Mouse (Mus musculus) stomach, embryonic 16.5 days (tissue): ENCODE data around the gene Bscl2. TPM values are rescaled to one million over a fixed set of nuclear protein-coding genes. Genes with fewer than 3 reads are reported as not detected.

ENCODE experiments used
- ATAC-seq: fragments of 200-750 bp; cut with Nextera tagmentation; 2 replicates; pipeline ENCODE4 v1.8.0; 2017; ENCODE audit warnings: moderate number of reproducible peaks, moderate TSS enrichment; ENCODE audit not compliant: insufficient read depth, low FRiP score
- H3K27ac ChIP-seq: fragments of 300-500 bp; sonication (generic); 2 replicates; pipeline ENCODE4 v1.5.1; 2014; ENCODE audit warnings: low read length
- H3K27me3 ChIP-seq: fragments of 300-500 bp; sonication (generic); 2 replicates; pipeline ENCODE4 v1.6.1; 2014; ENCODE audit warnings: low read length, control low read depth, mixed read lengths; ENCODE audit not compliant: control insufficient read depth, insufficient read depth
- H3K36me3 ChIP-seq: fragments of 300-500 bp; sonication (generic); 2 replicates; pipeline ENCODE4 v1.6.1; 2014; ENCODE audit warnings: low read length; ENCODE audit not compliant: control insufficient read depth, insufficient read depth
- H3K4me1 ChIP-seq: fragments of 300-500 bp; sonication (generic); 2 replicates; pipeline ENCODE4 v1.6.1; 2014; ENCODE audit warnings: low read length, control low read depth, mixed read lengths; ENCODE audit not compliant: control insufficient read depth, insufficient read depth
- H3K4me2 ChIP-seq: fragments of 300-500 bp; sonication (generic); 2 replicates; pipeline ENCODE4 v1.6.1; 2014; ENCODE audit warnings: low read depth, low read length, mixed read lengths
- H3K4me3 ChIP-seq: fragments of 300-500 bp; sonication (generic); replicated peaks from 2 replicates; pipeline ENCODE4 v1.5.1; 2014; ENCODE audit warnings: mild to moderate bottlenecking, low read length
- H3K9ac ChIP-seq: fragments of 300-500 bp; sonication (generic); 2 replicates; pipeline ENCODE4 v1.6.1; 2014; ENCODE audit warnings: low read length
- H3K9me3 ChIP-seq: fragments of 300-500 bp; sonication (generic); replicated peaks from 2 replicates; pipeline ENCODE4 v1.6.1; 2016; ENCODE audit warnings: low read length, control low read depth; ENCODE audit not compliant: control insufficient read depth
- WGBS: fragments of 180-500 bp; shearing (Covaris S2); extraction: QIAGEN DNeasy Blood & Tissue Kit; methylation state at CpG from one replicate; pipeline ENCODE4 v1.1.7; 2014; 5-methylcytosine and 5-hydroxymethylcytosine counted together
- polyA plus RNA-seq: library from polyadenylated mRNA; unstranded; fragments of >200 nt; fragmentation: Nextera tagmentation; extraction: Ambion mirVana; gene quantifications from 2 replicates; pipeline ENCODE4 v1.2.1, GENCODE M21; 2015

The Bscl2 gene
- polyA plus RNA-seq = 54.1 and 63.3 TPM in 2 replicates

GRCm38 (mm10) chr19:8837251-8837791 lies at the start of gene Bscl2:
Bscl2 (plus strand) TSS chr19:8837467.
- peaks cover 7% of the 10 kb centered on the region; the same call in 1 of the 2 replicates for H3K36me3 ChIP-seq
- no peaks in the 10 kb centered on the region for H3K27me3 ChIP-seq
- WGBS = under 1% methylated on average over 38 of the region's 38 CpGs
- H3K9me3 ChIP-seq = no peaks in the 10 kb centered on the region
- peak; percentile 68; the same call in 1 of the 2 replicates for ATAC-seq
- H3K27ac ChIP-seq = peak within 1 kb of the TSS; percentile 97
- H3K9ac ChIP-seq = peak within 1 kb of the TSS; percentile 91
- H3K4me2 ChIP-seq = peak within 1 kb of the TSS; percentile 96
- peaks cover 16% of the 10 kb centered on the region for H3K4me1 ChIP-seq
- H3K4me3 ChIP-seq = peak within 1 kb of the TSS; percentile 66

- whole genome bisulfite sequencing = 24% methylated on average over 3 of the region's 3 CpGs
- Histone ChIP-seq H3K27ac (no peak overlapping the region), H3K4me2 (no peak overlapping the region), H3K9ac (no peak overlapping the region), H3K9me3 (no peaks in the 10 kb centered on the region), H3K27me3 (no peaks in the 10 kb centered on the region), H3K36me3 (peaks cover 14% of the 10 kb centered on the region), H3K4me1 (peaks cover 7% of the 10 kb centered on the region; the same call in 1 of the 2 replicates), H3K4me3 (no peak overlapping the region)
- ATAC-seq = no peak
Observed at GRCm38 (mm10) chr19:8788521-8788920, 48.7 kb upstream of the Bscl2 start.

- no peak overlapping the region for H3K9ac ChIP-seq
- H3K4me2 ChIP-seq = no peak overlapping the region
- H3K27ac ChIP-seq = no peak overlapping the region
- no peaks in the 10 kb centered on the region for H3K27me3 ChIP-seq
- WGBS = 61% methylated on average over 1 of the region's 1 CpGs
- H3K4me1 ChIP-seq = peaks cover 7% of the 10 kb centered on the region; the same call in 1 of the 2 replicates
- no peak overlapping the region for H3K4me3 ChIP-seq
- peaks cover 19% of the 10 kb centered on the region for H3K36me3 ChIP-seq
- no peaks in the 10 kb centered on the region for H3K9me3 ChIP-seq
- ATAC-seq = no peak
Observed at GRCm38 (mm10) chr19:8789171-8789570, 48.1 kb upstream of the Bscl2 start.

DNA sequence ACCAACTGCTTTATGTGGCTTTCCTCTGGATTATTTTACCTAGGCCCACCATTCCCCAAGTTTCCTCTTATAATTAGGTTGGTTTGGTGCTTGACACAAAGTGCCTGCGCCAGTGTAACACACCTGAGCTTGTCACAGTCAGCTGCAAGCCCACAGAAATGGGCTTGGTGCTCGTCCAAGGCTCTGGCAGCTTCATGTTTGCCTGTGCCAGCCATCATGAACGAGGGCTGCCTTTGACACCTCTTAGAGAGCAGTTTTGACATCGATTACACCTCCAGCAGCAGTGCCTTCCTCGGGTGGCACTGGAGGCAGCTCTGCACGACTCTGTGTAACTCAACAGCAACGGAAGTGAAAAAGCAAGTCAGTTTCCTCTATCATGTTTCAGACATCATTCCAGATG lies 47.1 kb upstream of the Bscl2 start:
- 77% methylated on average over 7 of the region's 7 CpGs for WGBS
- Histone ChIP-seq H3K4me1 (peaks cover 6% of the 10 kb centered on the region; the same call in 1 of the 2 replicates), H3K4me3 (no peak overlapping the region), H3K9me3 (no peaks in the 10 kb centered on the region), H3K27me3 (no peaks in the 10 kb centered on the region), H3K27ac (no peak overlapping the region), H3K9ac (no peak overlapping the region), H3K4me2 (no peak overlapping the region), H3K36me3 (peaks cover 28% of the 10 kb centered on the region)
- no peak for ATAC-seq

DNA sequence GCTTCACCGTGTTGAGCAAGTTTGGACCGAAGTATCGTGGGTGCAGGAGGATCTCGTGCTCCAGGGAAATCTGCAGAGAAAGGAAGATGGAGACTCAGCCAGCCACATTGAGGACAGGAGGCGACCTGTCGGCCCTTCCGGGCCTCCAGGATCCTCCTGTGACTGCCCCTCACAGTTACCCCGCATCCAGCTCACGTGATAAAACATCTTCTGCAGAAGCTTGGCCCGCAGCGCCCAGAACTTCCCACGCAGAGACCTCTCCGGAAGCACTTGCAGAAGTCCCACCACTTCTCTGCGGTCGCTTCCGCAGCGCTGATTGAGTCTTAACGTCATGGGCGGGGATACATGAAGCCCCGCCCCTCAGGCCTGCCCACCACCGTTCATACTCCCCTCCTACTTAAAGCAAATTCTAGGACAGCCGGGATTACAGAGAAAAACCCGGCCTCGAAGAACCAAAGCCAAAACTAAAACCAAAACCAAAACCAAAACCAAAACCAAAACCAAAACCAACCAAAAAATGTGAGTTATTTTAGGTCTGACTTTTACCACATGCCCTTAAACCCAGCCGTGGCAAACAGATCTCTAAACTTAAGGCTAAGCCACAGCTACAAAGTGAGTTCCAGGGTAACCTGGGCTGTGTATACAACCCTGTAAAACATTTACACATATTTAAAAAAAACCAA lies 38.9 kb upstream of the Bscl2 start, which contains the start of gene Polr2g:
TSS of gene Polr2g (minus strand) at position 314 of the 683 bp plus-strand sequence.
- Histone ChIP-seq H3K4me3 (peak within 1 kb of the TSS; percentile 94), H3K27ac (peak within 1 kb of the TSS; percentile 76), H3K36me3 (peaks cover 16% of the 10 kb centered on the region), H3K9ac (peak within 1 kb of the TSS; percentile 90), H3K4me2 (peak within 1 kb of the TSS; percentile 90), H3K27me3 (no peaks in the 10 kb centered on the region), H3K9me3 (no peaks in the 10 kb centered on the region), H3K4me1 (peaks cover 13% of the 10 kb centered on the region)
- ATAC-seq = peak; percentile 84
- WGBS = 1% methylated on average over 25 of the region's 25 CpGs

- H3K9ac ChIP-seq = peak overlapping the region; percentile 90
- no peak for ATAC-seq
- H3K36me3 ChIP-seq = peaks cover 11% of the 10 kb centered on the region
- H3K4me1 ChIP-seq = peaks cover 13% of the 10 kb centered on the region
- H3K4me3 ChIP-seq = peak overlapping the region; percentile 94; the same call in 1 of the 2 replicates
- H3K27ac ChIP-seq = peak overlapping the region; percentile 76
- H3K27me3 ChIP-seq = no peaks in the 10 kb centered on the region
- H3K9me3 ChIP-seq = no peaks in the 10 kb centered on the region
- peak overlapping the region; percentile 90; the same call in 1 of the 2 replicates for H3K4me2 ChIP-seq
Observed at GRCm38 (mm10) chr19:8798947-8799315, 38.3 kb upstream of the Bscl2 start.

- Histone ChIP-seq H3K9ac (peak within 1 kb of the TSS; percentile 80), H3K4me3 (peak within 1 kb of the TSS; percentile 83), H3K36me3 (peaks cover 7% of the 10 kb centered on the region; the same call in 1 of the 2 replicates), H3K4me2 (peak within 1 kb of the TSS; percentile 82), H3K27ac (peak within 1 kb of the TSS; percentile 94), H3K9me3 (no peaks in the 10 kb centered on the region), H3K27me3 (no peaks in the 10 kb centered on the region), H3K4me1 (peaks cover 10% of the 10 kb centered on the region)
- under 1% methylated on average over 30 of the region's 30 CpGs for WGBS
- ATAC-seq = peak; percentile 97
Observed at GRCm38 (mm10) chr19:8802130-8802821, 35.0 kb upstream of the Bscl2 start, which contains the start of gene Zbtb3. Zbtb3 (plus strand) TSS chr19:8802555.

- H3K27ac ChIP-seq = peak overlapping the region; percentile 94
- H3K9me3 ChIP-seq = no peaks in the 10 kb centered on the region
- WGBS = 89% methylated on average over 9 of the region's 9 CpGs
- H3K36me3 ChIP-seq = peaks cover 7% of the 10 kb centered on the region; the same call in 1 of the 2 replicates
- H3K4me1 ChIP-seq = 0 out of 2 replicates have a peak, but pooled peaks cover 4% of the 10 kb centered on the region
- ATAC-seq = no peak
- H3K4me3 ChIP-seq = peak overlapping the region; percentile 83; the same call in 1 of the 2 replicates
- H3K27me3 ChIP-seq = no peaks in the 10 kb centered on the region
- peak overlapping the region; percentile 82 for H3K4me2 ChIP-seq
- H3K9ac ChIP-seq = no peak overlapping the region; the same call in 1 of the 2 replicates
Observed at GRCm38 (mm10) chr19:8803204-8803780, 34.0 kb upstream of the Bscl2 start.
